Mouse (Mus musculus): ENCODE measurements around the gene Cdkl4.

DNA sequence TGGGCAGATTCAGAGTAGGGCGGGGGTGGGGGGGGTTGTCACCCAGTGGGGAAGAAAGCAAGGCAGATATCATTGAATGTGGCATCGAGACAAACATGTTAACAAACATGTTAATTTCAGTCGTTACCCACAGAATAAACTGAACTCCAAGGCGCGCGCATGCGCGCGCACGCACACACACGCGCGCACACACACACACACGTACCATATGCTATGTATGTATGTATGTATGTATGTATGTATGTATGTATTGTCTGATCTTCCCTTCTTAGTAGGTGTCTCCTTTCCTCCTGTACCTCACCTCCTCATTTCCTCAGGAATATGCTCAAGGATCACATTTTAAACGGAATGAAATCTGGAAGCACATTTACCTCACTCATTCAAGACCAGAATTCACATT, at the start of gene Cdkl4:
- TF ChIP-seq CTCF (IDR thresholded peaks at IDR 0.05; ENCODE audit: control insufficient read depth, insufficient read depth, low read length) (no peak), POLR2A (IDR thresholded peaks at IDR 0.05; ENCODE audit: borderline replicate concordance, control insufficient read depth, low read depth, low read length) (no peak)
